Mouse (Mus musculus): ENCODE results near the gene Palld.
A peak's percentile ranks its signal among the peaks of the same experiment; 100 is the strongest.

The Palld gene

DNA sequence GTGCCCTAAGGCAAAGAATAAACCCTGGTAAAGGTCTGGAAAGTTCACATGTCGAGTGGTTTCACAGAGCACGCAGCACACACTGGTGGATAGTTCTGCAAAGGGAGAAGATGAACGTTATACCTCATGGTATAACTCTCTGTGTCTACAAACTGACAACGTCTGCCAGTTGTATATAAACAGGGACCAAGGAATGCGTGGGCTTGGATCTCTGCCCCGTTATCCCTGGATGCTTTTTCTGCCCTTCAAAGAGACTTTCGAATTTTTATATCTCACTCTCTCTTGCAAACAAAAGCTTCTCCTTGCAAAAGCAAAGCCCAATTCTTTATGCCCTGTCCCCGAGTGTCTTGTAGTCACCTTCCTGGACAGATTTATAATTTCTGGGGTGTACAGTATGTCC lies 319.9 kb downstream of the Palld start:
- DNase-seq: no peak

DNA sequence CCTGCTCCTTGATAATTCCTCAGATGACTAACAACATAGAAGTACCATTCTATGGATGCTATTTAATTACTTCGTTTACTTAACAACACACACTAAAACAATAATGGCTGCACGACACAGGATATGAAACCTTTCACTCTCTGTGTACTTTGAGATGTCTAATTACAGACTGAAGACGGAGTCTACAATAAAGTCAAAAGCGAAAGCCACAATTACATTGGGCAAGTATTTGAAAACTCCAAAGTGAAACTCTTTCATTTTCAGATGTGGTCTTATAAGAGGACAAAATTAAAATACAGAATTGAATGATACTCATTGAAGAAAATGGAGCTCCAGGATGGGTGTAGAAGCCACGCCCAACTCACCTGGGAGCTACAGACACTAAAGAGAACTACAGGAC lies 321.2 kb downstream of the Palld start:
- DNase-seq: no peak

DNA sequence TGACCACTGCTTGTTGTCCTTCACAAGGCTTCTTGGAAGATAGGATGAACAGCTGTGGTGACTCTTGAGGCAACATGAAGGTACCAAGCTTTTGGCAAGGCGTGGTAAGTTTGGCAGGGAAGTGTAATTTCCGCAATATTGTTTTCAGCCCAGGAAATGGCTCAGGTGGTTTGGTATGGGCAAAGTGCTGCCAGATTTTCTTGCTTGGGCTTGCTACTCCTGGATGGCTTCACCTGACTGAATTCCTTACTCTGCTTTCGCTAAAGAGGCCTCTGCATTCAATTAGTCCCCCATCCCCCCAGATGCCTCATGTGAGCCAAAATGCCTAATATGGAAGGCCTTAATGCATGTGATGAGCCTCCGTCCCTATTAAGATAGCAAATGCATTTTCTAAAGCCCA lies 322.7 kb downstream of the Palld start:
- DNase-seq: no peak

DNA sequence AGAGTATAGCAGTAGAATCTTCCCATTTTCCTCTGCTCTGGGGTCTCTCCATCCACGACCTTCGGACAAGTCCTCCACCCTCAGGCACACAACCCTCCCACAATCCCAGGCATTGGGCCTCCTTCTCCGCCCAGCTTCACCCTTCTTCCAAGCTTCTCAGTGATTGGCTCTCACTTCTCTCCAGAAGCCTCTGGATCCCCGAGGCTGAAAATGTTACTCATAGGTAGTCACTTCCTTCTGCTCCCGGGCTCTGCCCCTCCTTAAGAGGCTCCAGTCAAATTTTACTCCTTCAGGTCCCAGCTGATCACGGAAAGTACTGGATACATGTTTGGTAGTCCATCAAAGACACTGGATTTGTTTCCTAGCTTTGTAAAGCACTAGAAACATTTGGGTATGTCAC lies 323.7 kb downstream of the Palld start:
- DNase-seq: no peak

DNA sequence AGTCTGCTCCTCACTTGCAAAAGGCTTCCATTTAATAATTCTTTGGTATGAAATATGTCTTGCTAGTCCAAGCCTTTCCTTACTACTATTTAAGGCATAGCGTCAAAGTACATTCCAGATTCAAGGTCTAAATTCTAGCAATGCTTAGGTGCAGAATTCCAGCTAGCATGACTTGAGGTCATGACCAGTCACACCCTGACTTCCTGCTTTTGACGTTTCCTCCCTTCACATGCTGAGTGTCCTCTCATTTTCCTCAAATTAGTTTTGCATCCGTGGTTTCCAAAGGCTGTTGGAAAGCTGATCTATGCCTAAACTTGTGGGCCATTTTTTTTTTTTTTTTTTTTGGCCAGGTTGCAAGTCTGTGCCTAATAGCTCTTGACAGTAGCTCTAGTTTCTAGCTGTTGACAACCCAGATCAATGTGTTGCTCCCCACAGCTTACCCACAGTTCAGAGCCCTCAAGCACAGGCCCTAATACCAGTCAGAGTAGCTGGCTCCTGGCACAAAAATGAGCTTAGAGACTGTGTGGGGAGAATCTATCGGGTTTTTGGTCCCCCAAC lies 327.3 kb downstream of the Palld start:
- no peak for DNase-seq

DNA sequence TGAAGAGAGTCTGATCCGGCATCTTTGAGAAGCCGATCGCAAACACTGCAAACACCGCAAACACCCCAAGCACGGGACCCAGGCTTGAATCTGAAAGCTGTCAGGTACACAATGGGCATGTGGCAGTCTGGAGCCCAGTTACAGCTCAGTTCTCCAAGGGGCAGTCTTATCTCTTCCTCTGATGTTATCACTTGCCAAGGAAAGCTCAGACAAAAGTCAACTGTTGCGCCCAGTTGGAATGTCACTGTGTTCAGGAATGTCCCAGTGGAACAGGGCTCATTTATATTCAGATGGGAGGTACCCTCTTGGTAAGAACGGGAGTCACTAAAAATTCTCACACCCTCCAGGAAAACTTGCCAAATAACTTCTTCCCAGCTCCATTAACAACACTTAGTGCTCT lies 328.0 kb downstream of the Palld start:
- peak; percentile 32 for DNase-seq

DNA sequence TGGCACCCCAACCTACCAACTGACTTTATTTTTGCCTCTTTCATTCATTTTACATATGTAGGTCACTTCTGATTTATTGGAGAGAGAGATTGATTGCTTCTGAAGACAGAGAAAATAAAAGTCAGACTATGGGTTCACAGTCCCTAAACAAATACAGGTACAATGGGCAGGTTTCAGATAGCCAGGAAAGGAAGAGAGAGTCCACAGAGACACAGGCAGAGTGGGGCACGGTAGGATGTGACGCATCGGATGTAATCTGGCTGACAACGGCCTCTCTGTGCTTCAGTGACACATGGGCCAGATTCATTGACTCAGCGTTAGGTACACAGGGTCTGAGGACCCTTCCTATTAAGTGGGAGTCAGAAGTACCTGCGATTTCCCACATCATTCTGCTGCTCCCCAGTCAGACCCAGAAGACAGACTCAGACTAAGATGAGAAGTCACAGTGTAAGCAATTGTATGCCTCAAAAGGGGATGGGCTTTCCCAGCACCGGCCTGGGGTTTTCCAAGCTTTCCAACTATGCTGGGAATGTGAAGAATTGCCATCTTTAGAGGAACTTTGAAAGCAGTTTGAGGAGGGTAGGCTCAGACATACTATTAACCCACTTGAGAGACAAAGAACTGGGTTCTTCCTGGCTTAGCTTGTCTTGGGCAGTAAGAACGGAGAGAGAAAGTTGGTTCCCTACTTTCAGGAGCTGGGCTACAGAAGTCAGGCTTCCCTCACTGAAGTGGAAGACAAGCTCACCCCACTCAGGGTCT lies 329.1 kb downstream of the Palld start:
- no peak for DNase-seq

DNA sequence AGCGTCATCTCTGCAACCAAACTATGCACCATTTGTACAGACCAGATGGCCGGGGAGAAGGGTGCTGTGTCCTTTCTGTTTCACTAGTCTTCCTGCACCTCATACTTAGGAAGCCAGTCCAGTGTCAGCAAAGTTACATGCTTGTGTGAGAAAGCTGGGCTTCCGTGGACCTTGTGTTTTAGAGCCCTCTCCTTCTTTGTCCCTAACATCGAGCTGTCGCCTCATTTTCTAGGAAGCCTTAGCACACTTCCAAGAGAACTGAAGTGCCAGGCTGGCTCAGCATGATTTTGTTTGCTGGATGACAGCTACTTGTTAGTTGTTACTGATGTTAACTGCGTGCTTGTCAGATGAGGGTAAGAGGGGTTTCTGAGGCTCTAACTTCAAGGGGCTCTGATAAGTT lies 329.8 kb downstream of the Palld start:
- peak; percentile 53 for DNase-seq

DNA sequence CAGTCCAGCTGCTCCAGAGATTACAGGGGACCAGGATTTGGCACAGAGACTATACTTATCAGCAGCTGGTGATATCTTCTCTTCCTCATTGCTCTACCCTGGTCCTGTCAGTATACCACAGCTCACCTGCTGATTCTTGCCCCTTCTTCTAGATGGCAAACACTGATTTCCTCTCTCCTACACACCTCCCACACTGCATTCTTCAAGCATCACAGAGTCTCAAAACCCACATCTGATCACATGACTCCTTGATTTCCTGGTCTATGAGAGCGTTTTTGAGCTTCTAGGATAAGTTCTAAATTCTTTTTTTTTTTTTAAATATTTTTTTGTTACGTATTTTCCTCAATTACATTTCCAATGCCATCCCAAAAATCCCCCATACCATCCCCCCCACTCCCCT lies 331.9 kb downstream of the Palld start:
- no peak for DNase-seq

DNA sequence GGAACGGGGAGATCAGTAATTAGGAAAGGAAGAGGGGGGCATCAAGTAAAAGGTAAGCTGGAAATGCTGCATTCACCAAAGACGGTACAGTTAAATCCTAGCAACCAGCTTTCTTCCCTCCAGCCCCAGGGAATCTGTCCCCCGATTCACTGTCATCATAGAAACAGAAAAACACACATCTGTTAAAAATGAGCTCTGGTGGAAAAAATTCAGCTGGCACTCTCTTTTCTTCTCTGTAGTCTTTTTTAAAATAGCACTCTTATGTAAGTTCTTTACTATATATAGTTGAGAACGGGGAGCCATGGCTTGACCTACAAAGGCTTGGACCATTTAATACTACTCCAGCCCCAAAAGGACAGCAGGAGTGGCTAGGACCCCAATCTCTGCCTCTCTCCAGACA lies 332.8 kb downstream of the Palld start:
- DNase-seq: peak; percentile 32

DNA sequence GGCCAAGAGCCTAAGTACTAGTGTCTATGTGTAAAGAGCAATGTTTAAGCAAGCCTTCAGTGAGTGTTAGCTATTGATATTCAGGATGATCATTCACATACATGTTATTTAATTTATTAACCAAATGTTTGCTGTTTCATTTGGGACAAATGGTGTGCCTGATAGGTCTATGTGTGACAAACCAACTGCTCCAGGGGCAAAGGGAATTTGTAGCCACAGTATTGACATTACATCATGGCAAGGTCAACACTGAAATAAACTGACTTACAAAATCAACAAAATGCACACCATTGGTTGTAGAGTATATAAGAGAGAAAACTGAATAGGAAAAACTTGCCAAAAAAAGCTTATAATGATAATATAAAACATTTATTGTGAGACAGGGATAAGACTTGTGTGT lies 333.3 kb downstream of the Palld start:
- no peak for DNase-seq

DNA sequence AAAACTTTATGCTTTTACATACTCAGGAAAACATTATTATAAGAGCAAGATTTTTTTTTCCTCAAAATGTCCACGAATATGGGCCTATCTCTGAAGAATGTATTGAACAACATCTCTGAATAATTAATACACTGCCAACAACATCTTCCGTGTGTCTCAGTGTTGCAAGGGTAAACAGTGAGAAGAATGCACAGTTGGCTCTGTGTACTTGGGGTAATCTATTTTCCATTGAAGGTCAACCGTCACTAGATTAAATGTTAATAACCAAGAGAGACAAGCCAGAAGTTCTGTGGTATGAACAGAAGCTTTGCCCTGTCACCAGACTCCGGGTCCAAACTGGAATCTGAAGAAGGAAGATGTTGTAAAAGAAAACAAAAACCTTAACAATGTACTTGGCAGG lies 339.1 kb downstream of the Palld start:
- DNase-seq: no peak

DNA sequence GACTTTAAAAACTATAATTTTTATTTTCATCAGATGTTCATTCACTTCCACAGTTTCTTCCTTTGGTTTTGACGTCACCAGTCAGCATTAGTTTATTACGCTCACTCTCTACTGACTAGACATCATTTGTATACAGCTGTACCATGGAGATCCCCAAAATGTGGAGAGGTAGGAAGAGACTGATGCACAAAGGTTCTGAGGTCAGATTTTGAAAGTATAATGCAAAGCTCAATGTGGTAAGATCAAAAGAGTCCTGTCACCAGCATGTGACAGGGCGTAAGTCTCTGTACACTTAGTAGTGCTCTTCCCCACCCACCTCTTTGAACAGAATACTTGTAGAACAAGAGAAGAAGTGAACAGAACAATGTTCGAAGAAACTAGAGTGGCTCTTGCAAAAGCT lies 339.9 kb downstream of the Palld start:
- no peak for DNase-seq

DNA sequence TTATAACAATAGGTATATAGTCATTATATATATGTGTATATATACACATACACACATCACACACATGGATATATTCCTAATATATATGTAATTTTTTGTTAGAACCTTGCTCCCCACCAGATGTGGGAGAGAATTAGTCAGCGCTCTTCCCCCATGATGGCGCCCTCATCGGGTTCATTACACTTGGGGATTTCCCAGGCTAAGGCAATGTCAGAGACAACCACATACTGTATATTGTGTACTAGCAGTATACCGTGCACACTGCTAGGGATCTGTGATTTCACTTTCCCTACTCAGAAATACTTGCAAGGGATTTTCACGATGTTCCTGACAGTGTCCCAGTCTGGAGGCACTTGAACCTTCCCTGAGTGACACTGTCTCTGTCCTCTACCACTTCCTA lies 341.3 kb downstream of the Palld start:
- DNase-seq: no peak

DNA sequence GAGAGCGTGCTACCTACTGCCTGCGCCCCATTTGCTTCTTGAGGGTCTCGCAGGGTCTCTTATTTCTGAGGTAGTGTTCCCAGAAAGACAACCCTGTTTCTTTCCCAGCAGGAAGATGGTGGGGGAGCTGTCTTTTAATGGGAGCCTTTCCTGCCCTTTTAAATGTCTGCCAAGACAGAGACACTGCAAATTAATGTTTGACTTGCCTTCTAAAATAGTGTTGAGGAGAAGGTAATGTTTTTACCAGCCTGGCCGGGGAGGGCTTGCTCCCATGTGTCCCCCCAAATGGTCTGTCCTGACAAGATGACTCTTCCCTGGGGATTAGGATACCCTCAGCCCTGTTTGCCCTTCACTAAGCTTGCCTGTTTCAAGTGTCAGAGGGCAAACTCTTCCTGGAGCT lies 342.5 kb downstream of the Palld start:
- no peak for DNase-seq

DNA sequence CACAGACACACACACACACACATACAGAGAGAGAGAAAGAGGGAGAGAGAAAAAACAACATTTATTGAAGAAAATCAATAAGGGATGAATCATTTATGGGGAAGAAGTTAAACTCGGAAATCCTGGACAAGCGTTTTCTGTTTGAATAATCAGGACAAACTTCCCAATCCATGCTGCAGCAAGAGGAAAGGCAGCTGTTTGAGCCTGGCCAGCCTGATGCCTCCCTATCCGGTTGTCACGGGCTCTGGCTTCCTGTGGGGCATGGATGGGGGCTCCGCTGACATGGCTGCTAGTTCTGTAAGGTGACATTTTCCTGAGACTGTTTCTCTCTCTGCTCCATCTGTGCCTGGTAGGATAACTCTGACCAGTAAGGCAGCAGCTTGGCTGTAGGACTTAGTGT lies 343.0 kb downstream of the Palld start:
- DNase-seq: peak; percentile 51

DNA sequence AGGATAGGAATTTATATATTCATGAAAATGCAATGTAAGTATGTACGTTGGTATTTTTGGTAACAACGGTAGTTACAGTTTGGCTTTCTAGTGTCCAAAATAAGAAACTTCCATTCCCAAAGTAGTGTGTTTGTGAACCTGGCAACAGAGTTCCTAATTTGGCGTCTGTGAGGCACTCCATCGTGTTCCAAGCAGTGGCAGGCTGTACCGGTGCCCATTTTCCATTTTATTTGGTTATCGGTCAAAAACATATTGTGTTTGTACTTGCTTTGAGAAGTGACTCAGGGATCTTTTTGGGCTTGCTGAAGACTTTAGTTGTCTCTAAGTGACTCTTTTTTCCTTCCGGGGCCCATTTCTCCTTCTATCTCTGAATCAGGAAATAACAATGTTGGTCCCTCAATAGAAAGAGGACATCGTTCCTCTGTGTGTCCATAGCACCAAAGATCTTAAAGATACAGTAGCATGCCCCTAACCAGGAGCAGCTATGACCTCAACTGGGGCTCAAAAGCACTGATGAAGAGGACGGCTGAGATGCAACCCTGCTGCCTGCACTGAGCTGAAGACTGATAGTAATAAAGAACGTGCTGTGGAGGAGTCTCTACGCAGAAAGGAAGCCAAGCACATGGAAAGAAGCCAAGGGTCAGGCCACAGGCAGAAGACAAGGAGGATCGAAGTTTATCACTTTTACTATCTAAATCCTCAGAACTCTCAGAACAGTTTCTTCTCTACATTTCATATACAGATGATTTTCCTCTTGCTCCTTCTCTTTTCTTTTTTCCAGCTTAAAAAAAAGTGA lies 344.2 kb downstream of the Palld start:
- DNase-seq: peak; percentile 56

DNA sequence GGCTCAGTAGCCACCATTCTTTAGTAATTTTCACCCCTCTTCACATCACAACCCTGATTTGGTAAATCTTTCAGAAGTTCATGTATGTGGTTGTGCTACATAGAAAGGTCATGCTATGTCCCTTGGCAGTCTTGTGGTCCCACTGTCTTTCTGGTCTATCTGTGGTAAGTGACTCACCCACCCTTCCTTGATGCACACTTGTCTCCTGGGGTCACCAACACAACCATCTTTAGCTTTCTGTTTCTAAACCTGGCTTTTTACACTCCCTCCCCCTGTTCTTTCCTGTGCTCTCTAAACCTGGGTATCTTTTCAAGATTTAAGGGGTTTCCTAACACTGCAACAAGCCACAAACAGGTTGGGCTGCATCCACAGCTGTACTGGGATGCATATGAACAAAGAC lies 345.5 kb downstream of the Palld start:
- DNase-seq: no peak

DNA sequence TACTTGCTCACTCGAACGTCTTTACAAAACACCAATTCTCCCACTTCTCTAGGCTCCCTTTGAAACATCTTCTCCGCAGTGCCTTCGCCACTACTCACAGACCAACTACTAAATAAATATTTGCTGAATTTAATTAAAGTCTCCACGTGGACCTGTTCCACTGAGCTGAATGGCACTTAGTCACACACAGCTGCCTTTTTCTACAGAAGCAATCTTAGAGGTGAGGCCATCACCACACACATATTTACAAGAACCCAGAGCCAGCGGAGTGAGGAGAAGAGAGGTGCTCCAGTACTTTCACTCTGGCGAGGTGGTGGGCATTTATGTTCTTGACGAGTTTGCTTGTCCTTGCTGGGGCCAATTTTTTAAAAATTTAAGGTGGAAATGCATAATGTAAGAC lies 346.3 kb downstream of the Palld start:
- DNase-seq: no peak

DNA sequence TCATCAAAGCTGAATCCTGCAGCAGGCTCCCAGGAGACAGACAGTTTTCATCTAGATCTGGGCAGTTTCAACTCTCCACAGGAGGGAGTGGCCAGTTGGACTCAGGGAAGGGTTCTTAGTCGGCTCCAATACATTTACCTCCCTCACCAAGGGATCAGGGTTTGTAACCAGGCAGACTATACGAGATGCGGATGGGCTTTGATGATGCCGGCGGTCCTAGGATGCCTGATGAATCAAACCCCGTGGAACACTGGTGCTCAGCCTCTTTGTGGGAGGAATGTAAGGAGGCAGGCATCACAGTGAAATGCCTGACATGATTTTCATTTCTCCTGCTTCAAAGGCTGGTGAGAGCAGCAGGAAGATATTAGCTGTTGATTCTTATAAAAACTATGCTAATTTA lies 347.1 kb downstream of the Palld start:
- DNase-seq: no peak

DNA sequence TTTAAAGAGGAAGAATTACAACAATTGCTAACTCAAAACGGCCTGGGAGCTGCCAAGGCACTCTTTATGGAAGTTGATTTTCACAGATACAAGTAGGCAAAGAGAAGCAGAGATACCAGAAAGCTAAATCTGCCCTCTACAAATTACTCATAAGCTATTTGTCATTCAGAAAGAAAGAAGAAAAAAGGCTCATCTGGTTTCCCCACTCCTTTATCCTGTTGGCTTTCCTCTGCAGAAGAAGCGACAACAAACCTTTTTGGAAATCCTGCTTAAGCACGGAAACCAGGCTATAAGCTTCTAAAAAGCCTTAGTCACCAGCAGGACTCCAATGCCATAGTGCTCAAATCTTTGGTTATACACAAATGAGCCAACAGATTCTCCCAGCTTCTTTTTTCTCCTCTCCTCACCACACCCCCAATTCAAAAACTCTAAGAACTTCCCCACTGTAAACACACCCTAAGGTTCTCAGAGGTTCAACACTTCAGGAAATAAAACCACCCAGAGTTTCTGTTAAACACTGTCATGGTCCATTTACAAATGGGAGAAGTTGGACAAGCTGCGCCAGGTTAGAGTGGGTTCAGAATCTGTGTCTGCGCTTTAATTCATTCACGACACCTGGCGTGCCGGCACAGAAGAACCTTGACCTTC lies 349.6 kb downstream of the Palld start:
- no peak for DNase-seq

DNA sequence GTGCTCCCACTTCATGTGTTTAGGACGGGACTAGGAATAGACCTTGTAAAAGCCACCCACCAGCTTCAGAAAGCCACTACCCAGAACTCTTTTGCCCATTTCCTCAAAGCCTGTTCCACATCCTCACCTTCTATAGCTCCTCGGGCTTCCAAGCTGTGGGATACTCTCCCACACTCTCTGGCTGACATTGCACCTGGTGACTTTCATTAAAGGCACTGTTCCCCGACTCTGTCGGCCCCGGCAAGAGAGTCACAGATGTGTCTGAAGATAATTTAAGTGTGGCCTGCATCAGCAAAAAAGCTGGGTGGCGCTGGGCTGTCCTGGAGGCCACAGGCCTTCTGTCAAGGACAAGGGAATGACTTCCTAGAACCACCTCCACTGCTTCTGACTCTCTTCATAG lies 350.3 kb downstream of the Palld start:
- DNase-seq: no peak

DNA sequence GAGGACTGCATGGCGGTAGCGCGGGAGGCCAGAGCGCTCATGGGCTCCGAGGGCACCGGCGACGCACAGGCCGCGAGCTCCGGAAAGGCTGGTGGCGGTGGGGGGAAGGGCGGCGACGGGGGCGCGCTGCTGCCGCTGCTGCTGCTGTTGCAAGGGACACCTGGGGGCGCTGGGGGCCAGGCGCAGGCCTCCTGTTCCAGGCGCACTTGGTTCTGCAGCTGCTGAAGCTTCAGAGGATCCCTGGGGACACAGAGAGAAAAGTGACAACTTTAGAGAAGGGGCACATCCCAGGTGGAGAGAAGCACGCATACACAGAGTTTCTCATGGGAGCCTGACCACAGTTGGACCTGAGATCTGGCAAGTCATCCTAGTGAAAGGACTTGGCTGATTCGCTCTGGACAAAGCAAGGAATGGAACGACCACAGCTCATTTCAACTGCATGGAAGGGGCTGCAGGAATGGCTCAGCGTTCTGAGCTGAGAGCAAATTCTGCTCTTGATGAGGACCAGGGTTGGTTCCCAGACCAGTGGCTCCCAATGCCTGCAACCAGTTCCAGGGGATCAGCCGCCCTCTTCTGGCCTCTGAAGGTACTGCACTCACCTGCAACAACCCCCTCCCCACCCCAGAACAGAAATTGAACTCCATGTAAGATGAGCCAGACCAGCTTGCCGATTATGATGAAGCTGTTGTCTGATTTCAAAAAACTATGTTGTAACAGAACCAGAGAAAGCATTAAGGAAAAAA lies 352.3 kb downstream of the Palld start:
- peak; percentile 37 for DNase-seq
